Mouse (Mus musculus): ENCODE results near the gene Stab1.

Stab1 gene

DNA sequence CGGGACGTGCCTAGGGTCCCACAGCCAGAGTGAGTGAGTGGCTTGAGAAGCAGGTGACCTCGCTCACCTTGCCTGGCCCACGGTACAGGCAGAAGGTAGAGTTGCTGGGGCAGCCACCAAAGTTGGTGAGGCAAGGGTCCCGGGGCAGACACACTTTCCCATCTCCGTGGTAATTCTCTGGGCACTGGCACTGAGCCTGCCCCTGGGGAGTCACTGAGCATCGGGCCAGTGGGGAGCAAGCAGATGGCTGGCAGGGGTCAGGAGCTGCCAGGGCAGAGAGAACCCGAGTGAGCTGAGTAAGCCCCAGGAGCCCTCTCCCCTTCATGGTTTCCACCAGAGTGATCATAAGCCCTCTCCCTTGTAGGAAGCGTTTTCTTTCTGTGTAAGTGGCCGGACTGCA, 6.8 kb downstream of the Stab1 start:
- no peak for DNase-seq

DNA sequence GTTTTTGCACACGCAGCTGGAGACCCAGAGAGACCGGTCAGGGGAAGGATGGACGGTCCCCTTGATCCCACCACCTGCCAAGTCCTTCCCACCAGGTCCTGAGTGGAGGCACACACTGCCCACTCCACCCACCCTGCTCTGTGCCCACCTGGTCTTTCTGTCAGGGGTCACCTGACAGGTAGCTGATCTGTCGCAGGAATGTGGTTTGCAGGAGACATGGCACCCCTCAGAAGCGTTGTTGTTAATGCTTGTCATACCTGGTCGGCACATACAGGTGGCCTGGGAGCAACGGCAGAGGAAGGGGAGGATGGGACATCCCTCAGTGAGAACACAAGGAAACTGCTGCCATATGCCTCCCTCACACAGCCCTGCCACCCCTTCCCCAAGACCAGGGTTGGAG, 7.2 kb downstream of the Stab1 start:
- no peak for DNase-seq

DNA sequence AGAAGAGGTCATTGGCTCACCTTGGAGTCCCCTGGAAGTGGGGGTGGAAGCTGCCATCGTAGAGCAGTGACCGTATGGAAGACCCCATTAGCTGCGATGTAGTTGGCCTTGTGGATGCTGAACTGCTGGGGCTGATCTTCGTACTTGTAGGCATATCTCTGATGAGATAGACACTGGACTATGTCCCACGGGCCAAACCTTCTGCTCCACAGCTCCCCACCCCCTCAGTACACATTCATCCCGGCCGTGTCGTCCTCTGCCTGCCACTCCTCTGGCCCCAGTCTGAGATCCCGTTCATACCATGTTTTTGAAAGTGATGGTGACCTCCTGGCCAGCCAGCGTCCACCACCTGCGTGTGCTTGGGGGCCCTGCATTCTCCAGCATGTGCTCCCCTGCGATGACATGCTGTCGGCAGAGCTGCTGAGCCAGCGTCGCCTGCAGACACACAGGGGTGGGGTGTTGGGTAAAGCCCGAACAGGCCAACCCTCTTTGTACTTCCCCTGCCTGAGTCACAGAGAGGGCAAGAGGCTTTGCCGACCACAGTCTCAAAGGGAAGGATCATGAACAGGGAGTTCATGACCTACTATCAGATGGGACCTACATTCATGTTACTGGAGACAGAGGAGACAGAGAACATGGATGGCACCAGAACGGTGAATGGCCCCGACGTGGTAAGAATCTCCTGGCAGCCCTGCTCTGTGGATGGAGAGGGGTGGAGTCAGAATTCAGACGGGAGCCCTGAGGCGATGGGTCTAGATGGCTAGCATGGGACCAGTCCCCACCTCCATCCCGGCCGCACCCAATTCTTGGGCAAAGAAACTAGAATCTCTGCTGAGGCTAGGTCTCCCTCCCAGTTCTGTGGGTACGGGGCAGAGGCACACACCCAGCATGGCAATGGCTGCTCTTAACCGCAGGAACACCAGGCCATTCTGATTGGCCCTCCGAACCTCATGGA, 8.0 kb downstream of the Stab1 start:
- no peak for DNase-seq

DNA sequence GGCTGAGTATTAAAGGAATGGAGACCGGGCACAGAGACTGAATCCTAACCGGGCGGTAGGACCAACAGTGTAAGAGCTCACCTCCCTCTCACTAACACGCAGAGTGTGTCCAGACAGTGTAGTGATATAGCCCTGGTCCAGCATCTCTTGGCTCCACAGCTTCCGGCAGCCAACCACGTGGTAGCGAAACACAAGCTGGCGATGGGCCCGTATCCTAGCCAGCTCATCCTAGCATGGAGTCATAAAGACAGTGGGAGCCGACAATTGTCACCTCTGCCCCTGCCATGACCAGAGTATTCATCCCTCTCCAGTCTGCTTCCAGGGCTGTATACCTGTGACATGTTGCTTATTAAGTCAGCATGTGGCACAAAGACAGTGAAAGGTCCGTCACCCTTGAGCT, 22.7 kb downstream of the Stab1 start:
- DNase-seq: no peak

DNA sequence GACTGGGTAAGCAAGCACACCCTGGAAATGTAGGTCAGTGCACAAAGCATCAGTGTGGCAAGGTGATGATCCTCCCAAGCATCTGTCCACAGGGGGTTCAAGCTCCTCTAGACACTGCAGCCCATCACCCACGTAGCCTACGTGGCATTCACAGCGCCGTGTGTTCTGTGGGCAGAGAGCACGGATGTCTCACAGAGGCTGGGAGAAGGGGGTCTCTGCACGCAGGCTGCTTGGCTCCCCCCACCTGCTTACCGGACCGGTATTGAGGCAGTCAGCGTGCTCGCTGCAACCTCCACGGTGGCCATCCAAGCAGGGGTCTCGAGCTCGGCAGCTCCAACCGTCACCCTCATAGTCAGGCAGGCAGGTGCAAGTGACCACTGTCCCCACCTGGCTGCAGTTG, 27.4 kb downstream of the Stab1 start:
- no peak for DNase-seq

DNA sequence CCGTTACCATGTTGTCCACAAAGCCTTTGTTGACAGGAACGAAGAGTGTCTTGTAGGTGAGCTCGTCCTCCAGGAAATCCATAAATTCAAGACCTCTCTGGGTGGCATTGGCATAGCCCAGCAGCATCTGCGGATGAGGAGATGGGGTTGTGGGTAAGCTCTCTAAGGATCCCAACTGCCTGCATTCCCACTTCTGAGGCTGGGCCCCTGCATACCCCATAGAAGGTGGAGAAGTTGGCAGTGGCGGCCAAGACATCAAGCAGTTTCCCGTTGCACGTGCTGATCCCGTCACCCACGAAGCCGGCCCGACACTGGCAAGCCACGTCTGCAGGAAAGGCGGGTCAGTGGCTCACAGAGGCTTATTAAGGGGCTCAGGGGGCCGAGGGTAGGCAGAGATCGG, 28.3 kb downstream of the Stab1 start:
- no peak for DNase-seq

DNA sequence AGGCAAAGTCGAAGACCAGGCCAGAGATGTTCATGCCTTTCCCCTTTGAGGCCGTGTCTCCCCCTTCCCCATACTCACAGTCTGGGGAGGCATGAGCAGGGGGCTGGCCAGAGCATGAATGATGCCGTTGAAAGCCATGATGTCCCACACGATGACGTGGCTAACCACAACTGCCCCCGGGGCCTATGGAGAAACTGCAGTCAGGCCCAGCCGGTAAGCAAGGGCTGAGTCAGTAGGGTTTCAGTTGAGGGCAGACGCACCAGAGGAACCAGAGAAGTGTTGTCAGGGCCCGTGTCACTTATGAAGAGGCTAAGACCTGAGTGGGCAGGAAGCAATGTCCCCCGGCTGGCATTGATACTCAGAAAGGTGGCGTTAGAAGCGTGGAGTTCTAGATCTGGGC, 28.8 kb downstream of the Stab1 start:
- no peak for DNase-seq

DNA sequence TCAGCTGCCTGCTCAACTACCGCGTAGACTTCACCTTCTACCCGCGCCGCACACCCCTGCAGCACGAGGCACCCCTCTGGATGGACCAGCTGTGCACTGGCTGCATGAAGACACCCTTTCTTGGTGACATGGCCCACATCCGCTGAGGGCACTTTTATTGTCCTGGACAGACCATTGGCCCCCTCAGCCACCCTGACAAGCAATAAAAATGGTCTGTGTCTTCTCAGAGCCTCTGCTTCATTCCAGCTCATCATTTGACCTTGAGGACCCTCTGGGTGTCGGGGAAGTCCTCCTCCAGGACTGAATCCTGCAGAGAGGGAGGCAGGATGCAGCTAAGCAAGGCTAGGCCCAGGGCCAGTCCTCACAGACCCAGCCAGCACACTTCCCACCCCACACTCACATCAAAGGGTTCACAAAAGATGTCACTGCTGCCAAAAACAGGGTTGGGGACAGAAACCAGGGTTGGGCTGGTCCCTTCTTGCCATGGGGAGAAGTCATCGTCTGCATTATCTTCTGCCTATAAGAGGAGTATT, 29.5 kb downstream of the Stab1 start:
- peak; percentile 39 for DNase-seq

DNA sequence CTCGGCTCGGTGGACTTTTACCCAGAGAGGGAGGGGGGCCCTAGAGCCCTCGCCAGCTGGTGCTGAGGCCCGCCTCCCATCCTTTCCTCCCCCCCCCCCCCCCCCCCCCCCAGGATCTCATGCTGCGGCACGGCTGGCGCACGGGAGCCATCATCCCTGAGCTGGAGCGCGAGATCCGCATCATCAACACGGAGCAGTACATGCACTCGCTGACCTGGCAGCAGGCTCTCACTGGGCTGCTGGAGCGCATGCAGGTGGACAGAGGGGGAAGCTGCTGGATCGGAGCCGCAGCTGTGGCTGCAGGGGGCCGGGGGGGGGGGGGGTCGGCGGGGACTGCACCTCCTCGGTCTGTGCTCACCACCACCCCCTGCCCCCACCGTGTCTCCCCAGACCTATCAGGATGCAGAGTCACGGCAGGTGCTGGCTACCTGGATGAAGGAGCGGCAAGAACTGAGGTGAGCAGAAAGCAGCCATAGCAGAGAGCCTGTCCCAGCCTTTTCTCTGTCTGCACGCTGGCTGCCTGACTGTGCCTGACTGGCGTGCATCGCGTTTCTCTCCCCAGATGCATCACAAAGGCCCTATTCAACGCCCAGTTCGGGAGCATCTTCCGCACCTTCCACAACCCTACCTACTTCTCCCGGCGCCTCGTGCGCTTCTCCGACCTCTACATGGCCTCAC, 30.1 kb downstream of the Stab1 start:
- DNase-seq: peak; percentile 42

DNA sequence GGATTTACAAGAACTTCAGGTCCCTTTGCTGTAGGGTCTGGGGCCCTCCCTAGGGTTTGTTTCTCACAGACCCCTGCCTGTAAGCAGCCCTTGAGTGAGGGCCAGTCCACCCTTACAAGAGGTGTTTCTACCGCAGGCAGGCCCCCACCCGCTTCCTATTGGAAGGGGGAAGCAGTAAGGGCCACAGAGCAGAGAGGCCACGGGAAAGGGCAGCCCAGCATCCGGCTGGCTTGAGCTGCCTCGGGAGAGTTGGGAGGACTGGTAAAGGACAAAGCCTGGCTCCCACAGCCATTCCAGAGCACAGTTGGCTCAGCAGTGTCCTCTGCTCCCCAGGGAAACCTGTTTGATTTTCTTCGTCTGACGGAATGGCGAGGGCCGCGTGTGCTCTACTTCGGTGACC, 30.6 kb downstream of the Stab1 start:
- DNase-seq: peak; percentile 80

DNA sequence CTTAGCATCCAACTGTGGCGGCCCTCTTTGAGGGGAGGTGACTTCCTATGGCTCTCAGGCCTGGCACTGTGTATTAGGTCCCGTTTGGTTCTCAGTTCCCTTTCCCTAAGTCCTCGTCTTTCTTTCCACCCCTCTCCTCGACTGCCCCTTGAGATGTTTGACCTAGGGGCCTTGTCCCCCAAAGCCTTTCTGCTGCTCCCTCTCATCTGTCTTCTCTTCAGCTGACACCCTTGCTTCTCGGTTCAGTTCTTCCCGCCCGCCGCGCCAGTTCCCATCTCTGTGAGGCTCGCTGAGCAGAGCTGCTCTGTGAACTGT, 31.2 kb downstream of the Stab1 start:
- DNase-seq: peak; percentile 35

DNA sequence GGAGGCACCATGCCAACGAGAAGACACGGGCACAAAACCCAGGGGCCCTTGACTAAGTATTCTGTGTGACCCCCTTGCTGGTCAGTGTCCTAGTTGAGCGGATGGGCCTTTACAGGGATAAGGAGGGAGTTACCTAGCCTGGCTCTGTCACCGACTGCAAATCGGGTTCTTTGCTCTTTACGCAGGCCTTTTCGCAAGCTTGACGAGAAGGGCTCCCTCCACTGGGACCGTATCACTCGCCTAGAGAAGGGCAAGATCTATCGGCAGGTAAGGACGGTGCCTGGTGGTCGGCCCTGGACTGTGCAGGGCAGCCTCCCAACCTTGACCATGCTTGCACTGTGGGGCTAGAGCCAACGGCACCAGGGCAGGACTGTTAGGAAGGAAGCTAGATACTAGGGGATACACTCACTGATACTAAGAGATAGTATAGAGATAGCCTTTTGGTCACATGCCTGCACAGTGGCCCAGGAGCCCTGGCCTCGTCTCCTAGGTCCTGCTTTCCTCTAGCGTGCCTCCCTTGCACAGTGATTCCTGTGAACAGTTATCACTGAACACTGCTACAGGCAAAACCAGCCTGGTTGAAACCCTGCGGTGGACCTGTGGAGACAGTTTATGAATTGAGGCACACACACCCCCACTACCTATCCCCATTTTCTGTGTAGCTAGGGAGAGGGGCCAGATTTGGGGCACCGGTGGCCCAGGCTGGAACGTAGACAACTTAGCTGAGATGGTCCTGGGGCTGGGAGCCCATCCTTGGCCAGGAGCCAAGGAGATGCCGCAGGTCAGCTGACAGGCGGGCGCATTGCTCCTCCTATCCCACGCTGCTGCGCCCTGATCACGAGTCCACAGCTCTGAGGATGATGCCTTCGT, 31.8 kb downstream of the Stab1 start:
- DNase-seq: no peak

DNA sequence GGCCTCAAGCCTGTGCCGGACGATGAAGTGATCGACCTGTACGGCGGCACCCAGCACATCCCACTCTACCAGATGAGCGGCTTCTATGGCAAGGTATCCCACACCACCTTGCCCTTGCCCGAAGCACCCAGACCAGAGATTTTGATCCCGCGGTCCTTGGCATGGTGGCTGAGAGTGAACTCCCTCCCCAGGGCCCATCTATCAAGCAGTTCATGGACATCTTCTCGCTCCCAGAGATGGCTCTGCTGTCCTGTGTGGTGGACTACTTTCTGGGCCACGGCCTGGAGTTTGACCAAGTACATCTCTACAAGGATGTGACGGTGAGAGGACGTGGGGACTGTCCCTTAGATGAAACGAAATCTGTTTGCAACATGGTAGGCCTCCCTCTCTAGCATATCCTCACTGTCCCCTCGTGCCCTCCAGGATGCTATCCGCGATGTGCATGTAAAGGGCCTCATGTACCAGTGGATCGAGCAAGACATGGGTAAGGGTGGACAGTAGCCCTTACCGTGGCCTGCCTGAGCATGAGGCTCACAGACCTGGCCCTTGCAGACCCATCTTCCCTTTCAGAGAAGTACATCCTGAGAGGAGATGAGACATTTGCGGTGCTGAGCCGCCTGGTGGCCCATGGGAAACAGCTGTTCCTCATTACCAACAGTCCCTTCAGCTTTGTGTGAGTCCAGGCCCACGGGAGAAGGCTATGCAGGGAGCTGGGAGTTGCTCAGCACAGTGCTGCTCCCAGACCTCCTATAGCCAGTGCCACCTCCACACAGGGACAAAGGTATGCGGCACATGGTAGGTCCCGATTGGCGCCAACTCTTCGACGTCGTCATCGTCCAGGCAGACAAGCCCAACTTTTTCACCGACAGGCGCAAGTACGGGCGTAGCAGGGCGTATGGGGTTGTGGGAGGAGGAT, 32.7 kb downstream of the Stab1 start:
- no peak for DNase-seq

DNA sequence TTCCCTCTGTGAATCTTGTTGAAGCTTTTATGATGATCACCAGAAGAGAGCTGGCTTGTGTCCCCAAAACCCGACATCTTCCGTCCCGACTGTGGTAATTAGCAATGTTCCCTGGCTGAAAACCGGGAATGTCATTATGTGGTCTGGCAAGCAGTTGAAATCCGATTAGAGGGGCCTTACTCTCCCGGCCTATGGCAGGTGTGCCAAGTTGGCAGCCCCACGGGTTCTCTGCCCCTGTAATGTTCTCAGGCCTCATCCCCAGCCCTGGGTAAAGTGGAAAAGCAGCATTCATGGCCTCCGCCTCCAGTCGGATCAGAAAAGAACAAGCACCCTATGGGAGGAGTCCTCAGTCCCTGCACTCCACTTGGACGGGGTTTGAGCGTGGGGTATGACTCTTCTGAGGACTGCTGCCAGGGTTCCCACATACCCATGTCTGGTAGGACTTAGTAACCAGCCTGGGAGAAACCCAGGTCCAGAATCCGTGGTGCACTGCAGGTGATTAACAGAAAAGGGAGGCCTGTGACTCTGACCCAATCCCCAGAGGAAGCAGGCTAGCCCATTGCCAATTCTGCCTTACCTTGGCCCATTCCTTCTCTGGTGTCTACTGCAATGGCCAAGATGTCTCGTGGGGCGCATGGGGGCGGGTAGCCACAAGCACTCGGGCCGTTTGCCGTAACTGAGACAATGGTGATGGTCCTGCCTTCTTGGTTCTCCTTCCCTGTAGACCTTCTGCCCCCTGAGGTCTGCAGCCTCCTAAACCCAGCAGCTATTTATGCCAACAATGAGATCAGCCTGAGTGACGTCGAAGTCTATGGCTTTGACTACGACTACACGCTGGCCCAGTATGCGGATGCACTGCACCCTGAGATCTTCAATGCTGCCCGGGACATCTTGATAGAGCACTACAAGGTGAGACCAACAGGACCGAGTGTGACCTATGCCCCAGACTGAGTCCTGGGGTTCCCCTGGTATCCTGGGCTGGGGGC, 34.1 kb downstream of the Stab1 start:
- DNase-seq: peak; percentile 21

DNA sequence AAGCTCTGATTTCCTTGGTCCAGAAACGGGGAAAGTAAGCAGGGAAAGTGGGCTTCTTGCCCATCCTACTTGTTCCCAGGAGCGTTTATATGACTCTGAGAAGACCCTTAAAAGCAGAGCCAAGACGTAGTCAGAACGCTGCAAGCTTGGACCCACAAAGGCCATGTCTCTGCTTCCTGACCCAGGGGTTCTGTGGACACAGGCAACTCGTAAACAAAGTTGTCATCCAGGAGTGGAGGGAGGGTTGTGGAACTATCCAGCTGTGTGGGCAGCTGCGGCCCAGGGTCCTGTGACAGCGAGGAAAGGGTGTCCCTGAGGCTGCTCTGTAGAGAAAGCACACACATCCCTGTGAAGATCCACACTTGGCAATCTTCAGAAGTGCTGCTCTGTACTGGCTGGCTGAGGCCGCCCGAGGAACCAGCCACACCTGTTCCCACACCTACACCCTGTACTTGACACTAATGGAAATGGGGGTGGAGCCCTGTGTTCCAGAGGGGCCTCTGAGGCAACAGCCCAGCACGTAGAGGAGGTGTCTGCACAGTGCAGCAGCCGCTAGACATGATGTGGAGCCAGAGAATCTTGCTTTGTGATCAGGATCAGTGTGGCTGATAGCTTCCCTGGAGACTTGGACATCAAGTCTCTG, 35.3 kb downstream of the Stab1 start:
- DNase-seq: peak; percentile 25

DNA sequence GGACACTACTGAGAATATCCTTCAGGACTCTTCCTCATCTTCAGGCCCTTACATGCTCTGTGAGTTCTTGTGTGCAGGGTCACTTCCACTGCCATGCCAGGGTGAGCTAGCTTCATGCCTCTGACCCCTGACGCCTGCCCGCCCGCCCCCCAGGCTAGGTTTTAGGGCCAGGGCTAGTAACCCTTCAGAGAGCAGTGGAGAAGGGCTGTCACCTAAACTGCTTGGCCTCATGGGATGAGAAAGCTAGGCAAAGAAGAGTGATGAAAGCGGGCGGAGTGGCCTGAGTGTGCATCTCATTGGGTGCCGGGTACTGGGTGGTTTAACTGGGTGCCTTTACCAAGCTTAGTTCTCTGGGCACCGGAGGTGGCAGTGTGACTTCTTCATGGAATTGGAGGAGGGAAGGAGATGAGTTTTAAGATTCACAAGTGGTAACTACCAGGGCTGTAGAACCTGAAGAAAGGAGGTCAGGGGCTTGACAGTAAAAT, 35.9 kb downstream of the Stab1 start:
- DNase-seq: no peak

DNA sequence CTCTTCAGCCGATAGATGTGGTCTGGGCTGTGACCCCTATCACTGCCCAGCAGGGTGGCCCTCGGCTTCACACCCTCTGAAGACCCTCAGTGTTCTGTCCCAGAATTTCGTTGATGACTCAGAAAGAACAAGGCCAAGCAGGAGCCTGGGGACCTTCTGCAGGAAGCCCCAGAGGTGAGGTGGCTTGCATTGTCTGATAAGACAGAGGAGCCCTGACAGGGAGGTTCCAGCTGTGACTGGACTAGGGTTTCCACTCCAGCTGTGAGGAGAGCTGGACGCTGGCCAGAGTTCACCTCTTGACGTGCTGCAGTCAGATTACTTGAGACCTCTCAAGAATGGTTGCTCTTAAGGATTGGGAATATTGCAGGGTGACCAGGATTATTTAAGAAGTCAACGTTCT, 36.4 kb downstream of the Stab1 start:
- DNase-seq: peak; percentile 71

DNA sequence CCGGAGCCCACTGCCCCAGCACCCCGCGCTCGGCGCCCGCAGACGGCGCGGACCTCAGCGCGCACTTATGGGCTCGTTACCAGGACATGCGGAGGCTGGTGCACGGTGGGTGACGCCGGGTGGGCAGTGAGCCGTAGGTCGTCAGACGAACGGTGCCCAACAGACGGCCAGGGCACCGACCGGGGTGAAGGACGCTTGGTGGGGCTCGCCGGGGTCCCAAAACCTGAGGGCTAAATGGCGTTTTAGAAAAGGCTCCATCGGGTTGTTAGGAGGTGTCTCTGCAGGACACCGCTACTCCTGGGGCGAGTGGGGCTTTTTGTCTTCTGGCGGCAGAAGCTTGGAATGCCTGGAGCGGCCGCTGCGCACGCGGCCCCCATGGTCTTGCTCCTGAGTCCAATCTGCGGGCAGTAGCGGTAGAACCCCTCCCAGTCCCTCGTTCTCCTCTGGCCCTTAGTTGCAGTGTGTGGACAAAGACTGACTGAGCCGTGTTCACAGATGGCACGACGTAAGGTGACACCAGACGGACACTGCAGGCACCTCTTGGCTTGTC, 37.1 kb downstream of the Stab1 start:
- DNase-seq: peak; percentile 57

Data from kidney, postnatal 10 days (tissue).